Mouse (Mus musculus) cerebellum, adult 9-10 months (tissue): Measurements from ENCODE around the gene 0610009B22Rik.
"Not testable (repeated sequence)": the region's sequence is repeated elsewhere in the genome, so short reads cannot be mapped to it uniquely, and the experiment has no call there.

Source experiments
- DNase-seq: peaks from one replicate; pipeline ENCODE4 v3.0.0; 2022

The 0610009B22Rik gene

DNA sequence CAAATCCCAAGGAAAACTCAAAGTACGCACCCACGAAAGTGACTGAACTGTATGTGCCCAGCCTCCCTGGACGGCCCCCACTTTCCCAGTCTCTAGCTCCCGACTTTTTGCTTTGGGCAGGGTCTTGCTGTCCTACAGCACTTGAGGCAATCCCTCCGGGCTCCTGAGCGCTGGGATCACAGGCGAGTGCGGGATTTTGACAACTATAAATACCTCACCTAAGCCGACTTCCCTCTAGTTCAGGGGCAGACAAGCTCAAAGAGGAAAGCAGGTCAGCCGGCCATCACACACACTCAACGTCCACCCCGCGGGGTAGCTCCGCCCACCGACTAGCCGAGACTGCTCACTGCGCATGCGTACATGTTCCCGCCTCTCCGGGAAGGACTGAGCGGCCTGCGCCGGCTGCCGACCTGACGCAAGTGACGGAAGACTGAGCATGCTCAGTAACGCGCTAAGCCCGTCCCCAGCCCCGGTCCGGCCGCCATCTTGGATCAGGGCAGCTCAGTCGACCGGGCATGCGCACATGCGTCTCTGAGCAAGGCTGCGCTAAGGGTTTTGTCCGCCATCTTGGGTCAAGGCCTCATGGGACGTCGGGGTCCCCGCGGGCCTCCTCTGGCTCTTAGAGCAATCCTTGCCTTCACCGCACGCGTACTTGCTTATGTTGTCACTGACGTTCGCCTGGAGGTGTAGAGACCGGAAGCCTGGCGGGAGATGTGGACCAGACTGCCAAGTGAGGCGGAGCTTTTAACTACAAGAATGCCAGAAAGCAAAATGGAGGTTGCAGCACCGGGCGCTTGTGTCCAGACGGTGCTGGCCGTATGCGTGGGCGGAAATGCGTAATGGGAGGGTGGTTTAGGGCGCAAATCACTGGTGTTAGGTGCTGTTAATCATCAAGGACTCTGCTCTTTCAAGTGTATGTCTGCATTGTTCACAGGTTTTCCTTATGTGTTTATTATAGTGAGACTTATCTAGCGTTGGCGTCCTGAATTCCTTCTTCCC is at the start of gene 0610009B22Rik:
Gene 0610009B22Rik, minus strand, starts transcription at position 545 of the 999 bp plus-strand sequence.
- DNase-seq: peak; percentile 99

DNA sequence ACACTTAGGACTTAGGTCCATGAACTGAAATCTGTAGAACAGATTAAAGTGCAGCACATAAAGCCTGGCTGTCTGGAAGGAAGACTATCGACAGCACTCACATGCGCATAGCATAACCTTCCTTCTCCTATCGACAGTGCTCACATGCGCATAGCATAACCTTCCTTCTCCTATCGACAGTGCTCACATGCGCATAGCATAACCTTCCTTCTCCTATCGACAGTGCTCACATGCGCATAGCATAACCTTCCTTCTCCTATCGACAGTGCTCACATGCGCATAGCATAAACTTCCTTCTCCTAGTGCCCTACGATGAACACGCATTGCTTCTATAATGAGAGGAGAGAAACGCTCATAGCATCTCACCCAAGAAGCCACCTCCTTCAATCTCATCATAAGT is 45.5 kb upstream of the 0610009B22Rik start:
- not testable (repeated sequence) for DNase-seq

DNA sequence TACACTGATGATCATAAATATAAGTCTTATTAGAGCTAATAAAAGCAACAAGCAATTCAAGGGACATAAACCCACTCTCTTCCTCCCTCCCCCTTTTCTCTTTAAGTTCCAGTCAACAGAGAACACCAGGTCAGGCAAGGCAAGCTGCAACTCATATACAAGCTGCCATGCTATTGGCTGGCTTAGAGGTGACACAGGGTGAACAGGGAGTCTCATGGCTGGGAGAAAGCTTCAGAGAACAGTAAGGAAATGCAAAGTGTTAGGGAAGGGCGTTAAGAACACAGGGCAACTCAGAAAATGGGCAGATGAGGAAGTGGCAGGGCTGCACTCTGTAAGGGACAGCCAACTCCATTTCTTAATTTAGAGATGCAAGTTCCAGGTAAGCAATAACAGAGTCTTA is 44.2 kb upstream of the 0610009B22Rik start:
- DNase-seq: no peak

DNA sequence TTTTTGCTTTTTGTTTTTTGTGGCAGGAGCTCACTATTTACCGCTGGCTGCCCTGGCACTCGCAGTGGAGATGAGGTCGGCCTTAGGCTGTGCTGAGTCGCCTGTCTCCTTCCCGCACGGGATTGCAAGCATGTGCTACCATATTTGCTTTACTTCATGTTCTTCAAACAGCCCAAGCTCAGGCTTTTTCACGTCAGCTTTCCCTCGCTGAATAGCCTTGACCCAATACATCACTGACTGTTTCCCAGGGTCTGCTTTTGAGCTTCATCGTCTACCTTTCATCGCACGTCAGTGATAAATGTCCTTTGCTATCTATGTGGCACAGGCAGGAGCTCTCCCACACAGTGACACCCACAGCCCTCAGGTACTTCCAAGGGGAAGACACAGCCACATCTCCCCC is 32.4 kb upstream of the 0610009B22Rik start:
- no peak for DNase-seq

DNA sequence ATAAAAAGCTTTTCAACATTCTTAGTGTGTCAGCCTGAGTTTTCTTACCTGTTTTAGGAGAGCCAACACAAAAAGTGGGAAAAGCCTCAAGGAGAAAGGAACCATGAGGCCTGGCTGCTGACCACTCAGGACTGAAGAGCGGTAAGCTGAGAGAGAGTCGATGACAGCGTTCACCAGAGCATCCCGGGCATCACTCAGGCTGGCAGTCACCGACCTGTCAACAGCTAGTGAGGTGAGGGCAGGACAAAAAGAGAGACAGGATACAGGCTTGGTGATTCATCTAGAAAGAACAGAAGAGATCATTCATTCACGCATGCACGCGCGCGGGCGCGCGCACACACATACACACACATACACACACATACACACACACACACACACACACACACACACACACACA is 18.4 kb upstream of the 0610009B22Rik start:
- DNase-seq: no peak

DNA sequence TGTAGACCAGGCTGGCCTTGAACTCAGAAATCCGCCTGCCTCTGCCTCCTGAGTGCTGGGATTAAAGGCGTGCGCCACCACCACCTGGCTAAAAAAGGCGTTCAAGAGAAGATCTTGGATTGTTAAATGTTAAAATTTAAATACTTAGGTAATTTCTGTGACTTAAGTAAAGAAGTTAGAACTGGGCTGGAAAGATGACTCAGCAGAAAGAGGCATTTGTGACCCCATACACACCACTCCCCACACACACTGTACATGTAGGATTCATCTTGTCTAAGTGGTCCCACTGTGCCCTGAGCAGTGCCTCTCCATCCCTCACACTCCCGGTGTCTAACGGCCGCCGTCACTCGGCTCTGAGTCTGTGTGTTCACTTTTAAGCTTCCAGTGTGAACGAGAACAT is 17.8 kb upstream of the 0610009B22Rik start:
- no peak for DNase-seq

DNA sequence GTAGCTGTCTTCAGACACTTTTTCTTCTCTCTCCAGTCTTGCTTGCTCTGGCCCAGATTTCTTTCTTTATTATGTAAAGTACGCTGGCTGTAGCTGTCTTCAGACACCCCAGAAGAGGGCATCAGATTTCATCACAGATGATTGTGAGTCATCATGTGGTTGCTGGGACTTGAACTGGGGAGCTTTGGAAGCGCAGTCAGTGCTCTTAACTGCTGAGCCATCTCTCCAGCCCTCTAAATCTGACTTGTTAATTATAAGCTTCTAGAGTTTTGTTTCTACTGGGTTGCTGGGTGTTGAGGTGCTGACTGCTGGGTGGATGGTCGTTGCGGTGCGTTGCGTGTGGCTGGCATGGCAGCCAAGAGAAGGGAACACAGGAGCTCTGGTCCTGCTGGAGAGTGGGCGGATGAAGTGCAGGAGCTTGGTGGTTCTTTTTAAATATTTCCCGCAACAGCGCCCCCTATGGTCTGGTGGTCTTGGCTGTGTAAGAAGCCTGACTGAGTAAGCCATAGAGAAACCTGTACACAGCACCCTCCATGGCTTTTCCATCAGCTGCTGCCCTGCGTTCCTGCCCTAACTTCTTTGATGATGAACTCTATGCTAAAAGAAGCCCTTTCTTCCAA is 14.8 kb upstream of the 0610009B22Rik start:
- no peak for DNase-seq

DNA sequence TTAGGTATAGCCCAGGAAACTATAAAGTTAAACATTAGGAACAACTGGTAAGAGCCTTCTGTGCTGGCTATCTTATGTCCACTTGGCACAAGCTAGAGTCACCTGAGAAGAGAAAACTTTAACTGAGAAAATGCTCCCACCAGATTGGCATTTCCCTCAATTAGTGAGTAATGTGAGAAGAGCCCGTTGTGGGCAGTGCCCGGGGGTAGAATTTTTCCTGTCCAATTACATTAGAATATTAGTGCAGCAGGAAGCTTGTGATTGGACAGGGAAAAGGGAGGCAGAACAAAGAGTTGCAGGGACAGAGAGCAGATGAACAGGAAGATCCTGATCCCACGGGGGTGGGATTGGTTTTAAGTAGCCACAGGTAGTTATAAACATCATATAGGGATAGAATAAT is 14.2 kb upstream of the 0610009B22Rik start:
- no peak for DNase-seq

DNA sequence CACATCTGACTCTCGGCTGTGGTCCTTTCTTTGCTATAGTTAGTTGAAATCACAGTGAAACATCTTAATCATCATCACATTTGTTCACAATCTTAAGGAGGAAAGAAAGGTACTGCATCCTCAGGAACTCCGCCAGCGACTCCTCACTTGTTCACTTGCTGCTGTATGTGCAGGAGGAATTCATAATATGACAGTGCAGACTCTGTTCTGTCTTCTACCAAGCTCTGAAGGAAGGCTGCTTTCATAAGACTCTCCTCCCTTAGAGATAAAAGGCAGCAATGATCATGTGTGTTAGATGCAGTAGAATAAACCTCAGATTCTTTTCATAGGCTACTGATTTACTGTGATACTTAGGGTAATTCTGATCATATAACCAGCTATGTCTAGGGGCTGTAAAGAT is 6.3 kb upstream of the 0610009B22Rik start:
- no peak for DNase-seq

DNA sequence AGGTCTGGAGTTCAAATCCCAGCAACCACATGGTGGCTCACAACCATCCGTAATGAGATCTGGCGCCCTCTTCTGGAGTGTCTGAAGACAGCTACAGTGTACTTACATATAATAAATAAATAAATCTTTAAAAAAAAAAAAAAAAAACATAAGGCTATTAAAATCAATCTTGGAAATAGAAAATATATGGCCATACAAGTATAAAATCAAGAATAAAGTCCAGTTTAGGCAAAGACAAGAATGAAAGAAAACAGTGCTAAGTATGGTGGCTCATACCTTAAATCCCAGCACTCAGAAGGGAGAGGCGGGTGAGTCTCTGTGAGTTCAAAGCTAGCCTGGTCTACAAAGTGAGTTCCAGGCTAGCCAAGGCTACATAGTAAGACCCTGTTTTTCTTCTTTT is 1.9 kb upstream of the 0610009B22Rik start:
- not testable (repeated sequence) for DNase-seq

DNA sequence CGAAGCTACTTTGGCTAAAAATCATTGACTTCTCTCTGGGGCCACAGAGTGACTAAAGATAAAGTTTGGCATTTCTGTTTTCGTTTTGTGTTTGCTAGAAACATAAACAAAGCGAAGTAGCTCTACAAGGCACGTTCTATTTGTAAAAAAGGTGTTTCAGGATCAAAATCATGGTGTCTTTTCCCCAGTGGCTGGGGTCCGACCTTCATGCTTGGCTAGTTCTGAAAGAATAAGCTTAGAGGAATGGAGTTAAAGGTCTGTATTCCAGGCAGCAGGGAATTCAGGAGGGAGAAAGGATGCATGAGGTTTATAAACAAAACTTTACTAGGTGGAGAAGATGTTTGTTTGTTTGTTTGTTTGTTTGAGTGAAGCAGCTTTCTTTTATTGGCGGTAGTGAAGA is 669 bp upstream of the 0610009B22Rik start:
- no peak for DNase-seq

DNA sequence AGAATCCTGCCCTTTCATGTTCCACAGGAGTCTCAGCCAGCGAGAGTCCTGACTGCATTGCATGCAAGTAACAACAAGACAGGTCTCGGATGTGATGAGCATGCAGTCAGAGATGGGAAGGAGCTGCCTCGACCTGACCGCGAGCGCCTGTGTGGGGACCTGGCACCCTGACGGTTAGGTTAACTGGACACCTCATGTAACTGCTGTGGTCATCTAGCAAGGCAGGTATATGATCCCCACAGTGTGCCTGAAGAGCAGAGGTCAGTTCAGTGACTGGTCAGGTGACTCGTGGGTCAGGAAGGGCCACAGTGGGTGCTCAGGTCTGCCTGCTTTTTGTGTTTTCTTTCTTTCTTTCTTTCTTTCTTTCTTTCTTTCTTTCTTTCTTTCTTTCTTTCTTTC is 6.7 kb downstream of the 0610009B22Rik start:
- no peak for DNase-seq

DNA sequence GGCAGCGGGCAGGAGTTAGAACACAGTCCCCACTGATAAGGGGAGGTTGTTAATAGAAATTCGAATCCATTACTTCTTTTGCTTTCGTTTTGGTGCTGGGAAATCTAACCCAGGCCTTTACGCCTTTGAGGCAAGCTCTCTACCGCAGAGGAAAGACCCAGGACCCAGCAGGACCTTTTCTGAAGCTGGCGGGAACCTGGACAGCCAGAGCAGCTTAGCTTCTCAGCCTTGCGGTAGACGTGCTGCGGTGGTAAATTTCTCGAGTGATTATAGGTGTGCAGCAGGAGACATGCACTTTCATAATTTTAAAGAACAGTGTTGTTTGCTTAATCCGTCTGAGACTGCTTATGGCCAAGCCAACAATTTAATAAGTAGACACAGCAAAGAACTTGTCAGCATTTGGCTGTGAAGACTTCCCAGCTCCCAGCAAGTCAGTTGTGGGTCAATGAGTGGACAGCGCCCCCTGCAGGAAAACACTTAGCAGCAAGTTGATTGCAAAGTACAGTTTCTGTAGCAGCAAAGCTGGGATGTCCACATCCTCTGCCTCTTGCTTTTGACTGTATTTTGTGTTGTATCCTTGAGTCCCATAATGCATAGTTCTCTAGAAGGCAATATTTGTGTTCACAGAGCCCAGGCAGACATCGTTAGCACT is 7.2 kb downstream of the 0610009B22Rik start:
- peak; percentile 85 for DNase-seq

DNA sequence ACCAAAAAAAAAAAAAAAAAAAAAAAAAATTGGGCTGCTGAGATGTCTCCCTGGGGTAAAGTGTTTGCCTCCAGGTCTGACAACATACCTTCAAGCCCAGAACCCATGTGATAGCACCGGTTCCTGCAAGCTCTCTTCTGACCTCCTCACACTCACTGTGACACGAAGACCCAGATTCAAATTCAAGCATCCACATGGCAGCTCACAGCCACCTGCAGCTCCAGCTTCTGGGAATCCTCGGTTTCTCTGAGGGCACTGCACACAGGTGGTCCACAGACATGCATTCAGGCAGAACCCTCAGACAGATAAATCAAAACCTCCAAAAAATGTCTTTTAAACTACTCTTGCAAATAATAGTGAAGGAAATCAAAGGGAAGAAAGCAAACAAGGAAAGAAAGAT is 9.2 kb downstream of the 0610009B22Rik start:
- no peak for DNase-seq

DNA sequence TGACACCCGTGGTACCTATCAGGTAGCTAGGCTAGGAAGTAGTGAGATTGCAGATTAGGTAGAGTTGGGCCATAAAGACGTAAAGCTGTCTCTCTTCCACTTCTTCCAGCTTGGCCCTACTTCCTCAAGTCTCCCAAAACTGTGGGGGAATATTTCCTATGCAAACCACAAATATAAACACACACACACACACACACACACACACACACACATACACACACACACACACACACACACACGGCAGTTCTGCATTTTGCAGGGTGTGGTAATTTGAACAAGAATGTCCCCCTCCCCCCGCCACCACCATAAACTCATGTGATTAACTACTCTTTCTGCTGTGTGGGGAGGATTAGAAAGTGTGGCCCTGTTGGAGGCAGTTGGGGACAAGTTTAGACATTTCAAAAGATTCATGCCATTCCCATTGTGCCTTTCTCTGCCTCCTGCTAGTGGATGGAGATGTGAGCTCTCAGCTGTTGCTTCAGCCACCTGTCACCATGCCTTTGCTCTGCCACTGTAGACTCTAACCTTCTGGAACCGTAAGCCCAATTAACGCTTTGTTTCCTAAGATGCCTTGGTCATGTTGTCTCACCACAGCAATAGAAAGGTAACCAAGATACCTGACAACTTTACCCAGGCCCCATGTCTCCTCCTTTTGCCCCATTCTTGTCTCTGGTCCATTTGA is 10.8 kb downstream of the 0610009B22Rik start:
- no peak for DNase-seq

DNA sequence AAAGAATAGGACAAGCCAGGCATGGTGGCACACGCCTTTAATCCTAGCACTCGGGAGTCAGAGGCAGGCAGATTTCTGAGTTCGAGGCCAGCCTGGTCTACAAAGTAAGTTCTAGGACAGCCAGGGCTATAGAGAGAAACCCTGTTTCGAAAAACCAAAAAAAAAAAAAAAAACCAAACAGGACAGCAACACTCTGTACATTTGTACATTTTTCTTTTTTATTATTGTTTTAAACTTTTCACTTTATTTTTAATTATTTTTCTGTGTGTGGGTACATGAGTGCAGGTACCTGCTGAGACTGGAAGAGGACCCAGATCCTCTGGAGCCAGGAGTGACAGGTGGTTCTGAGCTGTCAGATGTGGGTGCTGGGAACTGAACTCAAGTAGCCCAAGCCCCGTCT is 13.3 kb downstream of the 0610009B22Rik start:
- DNase-seq: no peak

DNA sequence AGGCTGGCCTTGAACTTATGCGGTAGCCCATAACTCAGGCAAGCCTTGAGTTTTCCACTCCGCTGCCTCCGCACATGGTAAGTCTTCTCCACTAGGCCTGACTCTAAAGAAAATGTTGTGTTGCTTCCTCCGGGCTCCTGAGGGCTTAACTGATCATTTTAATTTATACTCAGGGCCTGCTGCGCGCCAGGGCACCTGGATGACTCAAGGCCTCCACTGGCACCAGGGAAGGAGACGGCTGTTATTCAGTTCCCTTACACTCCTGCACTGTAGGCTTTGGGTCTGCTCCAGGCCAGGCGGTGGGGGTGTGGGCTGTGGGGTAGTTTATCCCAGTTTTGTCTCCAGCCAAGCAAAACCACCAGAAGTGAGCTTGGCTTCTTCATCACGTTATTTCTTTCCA is 15.4 kb downstream of the 0610009B22Rik start:
- no peak for DNase-seq

DNA sequence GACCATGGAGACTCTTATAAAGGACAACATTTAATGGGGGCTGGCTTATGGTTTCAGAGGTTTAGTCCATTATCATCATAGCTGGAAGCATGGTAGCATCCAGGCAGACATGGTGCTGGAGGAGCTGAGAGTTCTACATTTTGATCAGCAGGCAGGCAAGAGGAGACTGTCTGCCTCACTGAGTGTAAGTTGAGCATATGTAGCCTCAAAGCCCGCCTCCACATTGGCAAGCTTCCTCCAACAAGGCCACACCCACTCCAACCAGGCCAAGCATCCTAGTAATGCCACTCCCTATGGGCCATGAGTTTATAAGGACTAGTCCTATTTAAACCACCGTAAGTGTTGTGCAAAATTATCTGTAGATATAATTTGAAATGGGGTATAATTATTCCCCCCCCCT is 17.3 kb downstream of the 0610009B22Rik start:
- DNase-seq: no peak

DNA sequence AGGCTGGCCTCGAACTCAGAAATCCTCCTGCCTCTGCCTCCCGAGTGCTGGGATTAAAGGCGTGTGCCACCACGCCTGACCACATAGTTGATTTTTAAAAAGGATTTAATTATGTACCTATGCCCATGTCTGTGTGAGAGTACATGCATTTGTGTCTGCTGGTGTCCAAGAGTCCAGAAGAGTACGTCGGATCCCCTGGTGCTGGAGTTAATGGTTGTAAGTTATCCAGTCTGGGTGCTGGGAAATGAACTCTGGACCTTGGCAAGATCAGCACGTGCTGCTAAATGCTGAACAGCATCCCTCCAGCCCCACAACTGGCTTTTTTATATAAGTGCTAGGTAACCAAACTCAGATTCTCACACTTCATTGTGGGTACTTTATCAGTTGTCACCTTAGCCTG is 17.8 kb downstream of the 0610009B22Rik start:
- no peak for DNase-seq

DNA sequence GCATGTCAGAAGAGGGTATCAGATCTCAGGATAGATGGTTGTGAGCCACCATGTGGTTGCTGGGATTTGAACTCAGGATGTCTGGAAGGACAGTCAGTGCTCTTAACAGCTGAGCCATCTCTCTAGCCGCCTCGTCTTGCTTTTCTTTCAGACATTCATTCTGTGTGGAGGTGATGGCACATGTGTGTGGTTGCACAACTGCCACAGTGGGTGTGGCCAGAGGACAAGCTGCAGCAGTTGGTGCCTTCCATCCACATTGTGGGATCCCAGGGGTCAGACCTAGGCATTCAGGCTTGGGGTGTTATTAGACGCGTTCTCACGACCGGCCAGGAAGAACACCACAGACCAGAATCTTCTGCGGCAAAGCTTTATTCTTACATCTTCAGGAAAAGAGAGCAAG is 23.9 kb downstream of the 0610009B22Rik start:
- not testable (repeated sequence) for DNase-seq

DNA sequence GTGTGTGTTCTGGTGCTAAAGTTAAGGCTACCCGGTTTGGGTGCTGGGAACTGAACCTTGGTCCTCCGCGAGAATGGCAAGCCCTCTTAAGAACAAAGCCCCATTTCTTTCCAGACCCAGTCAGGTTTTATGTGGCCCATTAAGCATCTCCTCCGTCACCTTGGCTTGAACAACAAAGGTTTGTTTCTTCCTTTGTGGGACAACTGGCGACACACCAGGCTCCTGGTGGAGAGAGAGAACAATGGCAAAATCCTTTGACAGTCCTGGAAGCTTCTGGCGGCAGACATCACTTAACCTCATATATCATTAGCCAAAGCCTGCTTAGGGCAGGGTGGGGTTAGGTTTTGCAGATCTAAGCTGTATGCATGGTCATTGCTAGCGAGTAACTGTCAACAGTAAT is 26.0 kb downstream of the 0610009B22Rik start:
- no peak for DNase-seq

DNA sequence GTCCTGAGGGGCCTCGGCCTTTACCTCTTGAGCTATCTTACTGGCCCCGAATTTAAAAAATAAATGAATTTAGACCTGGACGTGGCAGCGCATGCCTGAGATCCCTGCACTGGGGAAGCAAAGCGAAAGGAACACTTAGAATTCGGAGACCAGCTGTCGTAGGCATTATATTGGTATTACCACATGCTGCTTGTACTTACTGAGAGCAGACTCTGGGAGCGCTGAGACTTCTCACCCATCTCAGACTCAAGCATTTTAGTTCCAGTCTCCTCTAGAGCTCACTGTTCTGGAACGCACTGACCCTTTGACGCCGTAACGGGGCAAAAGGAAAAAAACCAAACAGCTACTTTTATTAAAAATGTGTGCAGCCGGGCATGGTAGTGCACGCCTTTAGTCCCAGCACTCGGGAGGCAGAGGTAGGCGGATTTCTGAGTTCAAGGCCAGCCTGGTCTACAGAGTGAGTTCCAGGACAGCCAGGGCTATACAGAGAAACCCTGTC is 26.8 kb downstream of the 0610009B22Rik start:
- no peak for DNase-seq

DNA sequence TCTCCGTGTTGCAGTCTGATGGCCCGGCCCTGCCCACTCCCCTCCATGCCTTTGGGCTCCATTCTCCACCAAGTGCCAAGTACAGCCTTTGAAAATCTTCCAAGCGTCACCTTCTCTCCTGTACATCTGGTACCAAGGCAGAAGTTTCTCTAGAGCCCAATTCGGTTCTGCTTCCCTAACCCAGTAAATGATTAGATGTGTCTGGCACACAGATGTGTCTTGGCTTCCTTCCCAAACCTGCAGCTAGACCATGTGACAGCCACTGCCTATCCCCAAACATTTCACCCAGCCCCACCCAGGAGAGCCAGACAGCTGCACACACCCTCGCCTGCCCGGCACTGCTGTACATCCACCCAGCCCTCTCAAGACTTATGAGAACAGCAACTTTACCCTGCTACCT is 30.0 kb downstream of the 0610009B22Rik start:
- no peak for DNase-seq
